Mouse (Mus musculus) left cerebral cortex, postnatal 36 days (tissue): ENCODE measurements at regions not wholly inside any gene's neighbourhood (a gene's known extent, or its start where the extent isn't known, plus 50 kb on each side); places are given as distances from the start of the nearest gene placed in this dataset.
A peak's percentile ranks its signal among the peaks of the same experiment; 100 is the strongest.

Source experiments
- DNase-seq, 2 experiments: peaks; one replicate each; pipeline ENCODE4 v3.0.0; 2021 to 2022; ENCODE audit warnings: low spot score in 2 of 2, mixed read lengths in 1 of 2
- intact Hi-C: fragments of 180-260 bp; cut with DNase I; formaldehyde crosslinking; loops from one replicate; pipeline ENCODE4 v1.15.1; 2025

DNA sequence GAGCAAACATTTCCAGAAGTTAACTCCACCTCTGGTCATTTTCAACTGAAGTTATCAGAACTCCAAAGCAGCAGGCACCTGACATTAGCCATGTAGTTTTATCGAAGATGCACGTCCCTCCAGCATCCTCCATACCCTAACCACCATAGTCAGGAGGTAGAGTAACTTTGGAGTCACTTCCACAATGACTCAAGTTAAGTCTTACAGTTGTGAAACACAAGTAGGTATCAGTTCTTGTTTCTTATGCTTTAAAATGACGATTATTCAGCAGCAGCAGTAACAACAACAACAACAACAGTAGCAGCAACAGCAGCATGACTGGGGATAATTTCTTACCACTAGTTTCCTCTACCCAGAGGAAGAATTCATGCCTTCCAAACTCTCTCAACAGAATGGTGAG is 51.3 kb upstream of the Tank start:
- no peak for DNase-seq
- intact Hi-C loops, result no loop called here

GRCm38 (mm10) chr2:61524060-61524734 is 54.2 kb upstream of the Tank start:
- no peak for DNase-seq
- intact Hi-C loops, result no loop called here

- DNase-seq, result no peak
- intact Hi-C loops, result no loop called here
These were observed 63.8 kb upstream of the Tank start for GRCm38 (mm10) chr2:61514445-61515123.

- intact Hi-C loops, result no loop called here
- DNase-seq, result no peak
These were observed 64.5 kb upstream of the Tank start for GRCm38 (mm10) chr2:61513787-61514444.

GRCm38 (mm10) chr2:61503594-61503993 is 74.8 kb upstream of the Tank start:
- intact Hi-C loops, result no loop called here
- DNase-seq, result no peak

GRCm38 (mm10) chr2:61501922-61502321 is 76.5 kb upstream of the Tank start:
- DNase-seq, result no peak
- intact Hi-C loops, result no loop called here

GRCm38 (mm10) chr2:61499266-61499665 is 79.1 kb upstream of the Tank start:
- intact Hi-C loops, result no loop called here
- DNase-seq, result no peak

- intact Hi-C loops, result no loop called here
These were observed 80.5 kb upstream of the Tank start for GRCm38 (mm10) chr2:61497930-61498329.

GRCm38 (mm10) chr2:61496968-61497367 is 81.4 kb upstream of the Tank start:
- no peak for DNase-seq
- intact Hi-C loops, result no loop called here

More at GRCm38 (mm10) chr2:61497930-61498329, 80.5 kb upstream of the Tank start:
- DNase-seq, result no peak

DNA sequence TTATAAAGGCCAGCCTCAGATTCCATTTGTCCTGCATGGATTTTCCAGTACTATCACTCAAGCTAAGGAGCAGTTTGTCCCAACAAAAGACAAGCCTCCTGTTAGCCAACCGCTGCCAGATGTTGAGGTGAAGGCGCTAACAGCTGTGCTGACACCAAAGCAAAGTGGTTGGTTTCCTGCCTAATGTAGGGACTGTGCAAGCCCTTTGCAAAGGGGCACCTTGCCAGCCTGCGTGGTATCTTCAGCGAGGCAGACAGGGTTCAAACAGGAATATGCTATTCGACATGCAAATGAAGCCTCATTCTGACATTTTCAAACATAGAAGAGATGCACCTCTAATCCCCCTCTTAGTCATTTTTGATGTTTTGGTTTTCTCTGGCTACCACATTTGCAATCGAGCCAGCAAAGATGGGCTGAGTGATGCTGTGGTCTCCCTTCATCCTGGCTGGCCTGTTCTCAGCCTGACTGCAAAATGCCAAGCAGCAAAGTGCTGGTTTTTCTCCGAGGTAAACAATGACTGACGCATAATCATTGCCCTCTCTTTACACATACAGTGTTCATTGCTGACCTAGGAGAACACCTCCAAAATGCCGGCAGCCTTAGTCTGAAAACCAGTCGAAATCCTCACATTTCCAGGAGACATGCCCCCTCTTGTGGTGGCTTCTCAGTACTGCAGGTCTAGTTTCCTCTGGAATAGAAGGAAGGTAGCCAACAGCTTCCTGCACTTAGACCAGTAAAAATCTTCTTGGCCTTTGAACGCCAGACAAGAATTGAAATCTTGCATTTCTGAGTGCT is 84.3 kb upstream of the Tank start:
- intact Hi-C loops, result no loop called here
- peak; percentile 79 to 84 for DNase-seq

GRCm38 (mm10) chr2:61492043-61492743 is 86.2 kb upstream of the Tank start:
- intact Hi-C loops, result no loop called here
- no peak for DNase-seq

- DNase-seq, result no peak
These were observed 87.8 kb upstream of the Tank start for GRCm38 (mm10) chr2:61490436-61491109.

GRCm38 (mm10) chr2:61489762-61490161 is 88.6 kb upstream of the Tank start:
- no peak for DNase-seq
- intact Hi-C loops, result no loop called here

More at GRCm38 (mm10) chr2:61490436-61491109, 87.8 kb upstream of the Tank start:
- intact Hi-C loops, result no loop called here

DNA sequence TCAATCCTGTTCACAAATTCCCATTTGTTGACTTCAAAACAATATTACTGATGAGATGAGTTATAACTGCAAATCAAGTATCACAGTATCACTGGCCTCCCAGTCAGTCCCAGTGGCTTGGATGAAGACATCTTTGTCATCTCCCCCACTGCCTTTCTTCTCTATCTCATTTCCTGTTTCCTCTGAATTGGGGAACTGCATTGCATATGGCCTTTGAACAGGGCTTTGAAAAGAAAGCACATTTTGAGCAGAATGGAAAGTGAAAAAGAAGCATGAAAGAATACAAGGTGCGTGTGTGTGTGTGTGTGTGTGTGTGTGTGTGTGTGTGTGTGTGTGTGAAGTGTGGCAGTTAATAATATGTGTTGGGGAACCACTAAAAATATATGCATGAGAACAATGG is 94.6 kb upstream of the Tank start:
- intact Hi-C loops, result no loop called here
- no peak for DNase-seq

DNA sequence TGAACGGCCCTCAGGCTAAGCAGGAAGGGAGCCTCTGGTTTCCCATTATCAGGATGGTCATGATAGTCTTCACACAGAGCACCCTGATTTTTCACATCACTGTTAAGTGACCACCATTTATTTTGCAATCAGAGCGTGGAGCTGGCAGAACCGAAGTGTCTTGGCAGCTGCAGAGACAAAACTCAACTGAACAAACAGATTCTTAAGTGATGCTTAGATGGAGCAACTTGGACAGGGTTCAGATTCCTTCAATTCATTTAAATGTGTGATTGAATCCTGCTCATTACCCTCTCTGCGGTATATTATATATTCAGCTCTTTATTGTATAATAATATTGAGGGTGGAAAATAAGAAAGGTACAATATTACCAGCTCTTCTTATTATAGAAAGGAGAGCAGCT is 101.7 kb upstream of the Tank start:
- intact Hi-C loops, result no loop called here
- DNase-seq, result no peak

DNA sequence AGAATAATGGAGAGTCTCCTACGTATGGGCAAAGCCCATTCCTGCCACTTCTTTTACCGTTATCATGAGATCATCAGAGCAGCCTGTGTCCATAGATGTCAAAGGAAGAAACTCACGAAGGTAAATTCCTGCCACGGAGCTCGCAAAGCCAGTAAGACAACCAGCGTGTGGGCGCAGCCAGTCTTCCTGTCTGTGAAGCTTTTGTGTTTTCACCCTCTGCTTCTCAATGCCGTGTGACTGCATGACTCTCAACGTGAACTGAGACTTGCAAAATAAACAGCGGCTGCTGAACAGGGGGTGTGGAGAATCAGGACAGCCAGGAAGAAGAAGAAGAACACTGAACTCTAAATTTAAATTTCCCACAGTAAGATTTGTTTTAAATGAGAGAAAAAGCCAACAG is 103.8 kb upstream of the Tank start:
- intact Hi-C loops, result no loop called here
- DNase-seq, result no peak

- intact Hi-C loops, result no loop called here
- DNase-seq, result no peak
These were observed 107.9 kb upstream of the Tank start for GRCm38 (mm10) chr2:61470521-61470920.

DNA sequence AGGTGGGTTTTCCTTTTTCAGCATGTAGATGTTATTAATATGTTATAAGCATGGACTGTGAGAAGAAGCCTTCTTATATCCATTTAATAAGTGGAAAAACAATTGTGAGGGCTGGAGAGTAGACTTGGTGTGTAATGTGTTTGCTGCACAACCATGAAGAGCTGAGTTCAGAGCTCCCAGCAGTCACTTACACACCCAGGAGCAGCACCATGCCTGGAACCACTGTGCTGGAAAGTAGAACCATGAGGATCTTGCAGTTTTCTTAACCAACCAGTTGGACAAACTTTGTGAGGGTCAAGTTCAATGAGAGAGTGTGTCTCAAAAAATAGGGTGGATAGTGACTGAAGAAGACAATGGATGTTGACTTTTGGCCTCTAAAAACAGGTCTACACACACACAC is 108.3 kb upstream of the Tank start:
- intact Hi-C loops, result no loop called here
- no peak for DNase-seq

GRCm38 (mm10) chr2:61455902-61456301 is 122.5 kb upstream of the Tank start:
- peak in 1 of 2 experiments; percentile 13 for DNase-seq
- intact Hi-C loops, result loop anchor here (5.0 to 10.0 kb wide), 3 partner anchors 551 to 739 kb away; no protein-coding TSS in a partner anchor
